Mouse (Mus musculus): ENCODE results near the gene Kif5a. TPM values are rescaled to one million over a fixed set of nuclear protein-coding genes. Genes with fewer than 3 reads are reported as not detected.

The Kif5a gene
- polyA plus RNA-seq, 1 experiment from 2014 or later, result 0.28 TPM

- H3K4me2 ChIP-seq (ENCODE audit: low read length), result no peak overlapping the region
- H3K4me3 ChIP-seq (replicated peaks; ENCODE audit: low read depth, low read length), result no peak overlapping the region
- no peaks in the 10 kb centered on the region for H3K27me3 ChIP-seq (ENCODE audit: insufficient read depth, low read length)
- H3K9me3 ChIP-seq (replicated peaks; ENCODE audit: low read length), result no peaks in the 10 kb centered on the region
- no peak for ATAC-seq (replicated peaks; ENCODE audit: low FRiP score, low read depth)
- no peak overlapping the region for H3K9ac ChIP-seq (ENCODE audit: low read depth, low read length)
- peaks cover 54% of the 10 kb centered on the region for H3K36me3 ChIP-seq (ENCODE audit: insufficient read depth, low read length)
- no peaks in the 10 kb centered on the region for H3K4me1 ChIP-seq (replicated peaks; ENCODE audit: insufficient read depth, low read length)
- 90% methylated on average over 11 of the region's 11 CpGs for WGBS
- no peak overlapping the region for H3K27ac ChIP-seq
- DNase-seq (ENCODE audit: low spot score), result no peak
- no peak for TF ChIP-seq CTCF (IDR thresholded peaks at IDR 0.05; ENCODE audit: low read depth)
Observed at GRCm38 (mm10) chr10:127274261-127275022, 11.3 kb upstream of the Kif5a start.

- Histone ChIP-seq H3K27me3 (ENCODE audit: insufficient read depth, low read length) (no peaks in the 10 kb centered on the region), H3K36me3 (ENCODE audit: insufficient read depth, low read length) (peaks cover 42% of the 10 kb centered on the region), H3K9ac (ENCODE audit: low read depth, low read length) (no peak overlapping the region), H3K27ac (no peak overlapping the region), H3K4me3 (replicated peaks; ENCODE audit: low read depth, low read length) (no peak overlapping the region), H3K9me3 (replicated peaks; ENCODE audit: low read length) (no peaks in the 10 kb centered on the region), H3K4me1 (replicated peaks; ENCODE audit: insufficient read depth, low read length) (peaks cover 2% of the 10 kb centered on the region; the same call in 1 of the 2 replicates), H3K4me2 (ENCODE audit: low read length) (no peak overlapping the region)
- WGBS, result 86% methylated on average over 5 of the region's 5 CpGs
- DNase-seq (ENCODE audit: low spot score) (no peak), ATAC-seq (replicated peaks; ENCODE audit: low FRiP score, low read depth) (no peak)
- TF ChIP-seq CTCF (IDR thresholded peaks at IDR 0.05; ENCODE audit: low read depth), result no peak
Observed at GRCm38 (mm10) chr10:127272371-127272770, 9.2 kb upstream of the Kif5a start.

DNA sequence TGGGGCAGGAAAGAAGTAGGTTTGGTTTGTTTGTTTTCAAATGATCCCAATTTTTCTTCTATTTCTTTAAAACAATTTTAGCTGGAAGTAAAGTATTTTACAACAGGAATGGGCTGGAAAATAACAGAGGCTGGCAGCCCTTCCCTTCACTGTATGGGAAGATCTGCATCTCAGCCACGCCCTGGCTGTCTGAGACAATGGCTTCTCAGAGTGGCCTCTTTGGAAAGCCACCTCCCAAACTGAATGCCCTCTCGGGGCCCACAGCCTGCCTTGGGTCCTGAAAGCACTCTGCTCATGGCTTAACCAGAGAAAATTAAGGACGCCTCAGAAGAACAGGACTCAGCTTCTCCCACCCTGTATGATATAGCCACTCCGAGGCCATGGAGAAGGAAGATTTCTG, 6.7 kb upstream of the Kif5a start:
- Histone ChIP-seq H3K4me2 (ENCODE audit: low read length) (no peak overlapping the region), H3K36me3 (ENCODE audit: insufficient read depth, low read length) (peaks cover 26% of the 10 kb centered on the region), H3K27me3 (ENCODE audit: insufficient read depth, low read length) (no peaks in the 10 kb centered on the region), H3K9ac (ENCODE audit: low read depth, low read length) (no peak overlapping the region), H3K27ac (no peak overlapping the region), H3K4me3 (replicated peaks; ENCODE audit: low read depth, low read length) (no peak overlapping the region), H3K9me3 (replicated peaks; ENCODE audit: low read length) (no peaks in the 10 kb centered on the region), H3K4me1 (replicated peaks; ENCODE audit: insufficient read depth, low read length) (peaks cover 6% of the 10 kb centered on the region)
- no peak for DNase-seq (ENCODE audit: low spot score)
- whole genome bisulfite sequencing, result 81% methylated on average over 4 of the region's 4 CpGs
- ATAC-seq (replicated peaks; ENCODE audit: low FRiP score, low read depth), result no peak
- no peak for TF ChIP-seq CTCF (IDR thresholded peaks at IDR 0.05; ENCODE audit: low read depth)

DNA sequence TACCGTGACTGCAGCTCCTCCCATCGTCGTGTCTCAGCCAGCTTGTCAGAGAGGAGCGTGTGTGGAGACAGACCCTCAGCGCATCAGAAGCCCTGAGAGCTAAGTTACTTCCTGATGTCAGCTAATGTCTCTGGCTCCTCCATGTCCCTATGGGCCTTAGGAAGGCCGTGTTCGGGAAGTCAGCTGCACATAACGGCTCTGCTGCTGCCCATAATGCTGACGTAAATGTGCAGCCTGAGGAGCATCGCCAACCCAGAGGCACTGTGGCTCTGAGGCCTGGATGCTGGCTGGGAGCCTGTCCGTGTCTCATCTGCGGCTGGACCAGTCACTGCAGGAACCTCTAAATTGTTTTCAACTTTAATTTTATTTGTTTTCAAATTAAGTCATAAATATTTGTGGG, 5.9 kb upstream of the Kif5a start:
- Histone ChIP-seq H3K27ac (no peak overlapping the region), H3K27me3 (ENCODE audit: insufficient read depth, low read length) (no peaks in the 10 kb centered on the region), H3K9ac (ENCODE audit: low read depth, low read length) (no peak overlapping the region), H3K9me3 (replicated peaks; ENCODE audit: low read length) (no peaks in the 10 kb centered on the region), H3K36me3 (ENCODE audit: insufficient read depth, low read length) (peaks cover 22% of the 10 kb centered on the region), H3K4me1 (replicated peaks; ENCODE audit: insufficient read depth, low read length) (peaks cover 6% of the 10 kb centered on the region), H3K4me2 (ENCODE audit: low read length) (no peak overlapping the region), H3K4me3 (replicated peaks; ENCODE audit: low read depth, low read length) (no peak overlapping the region; the same call in 1 of the 2 replicates)
- ATAC-seq (replicated peaks; ENCODE audit: low FRiP score, low read depth) (no peak), DNase-seq (ENCODE audit: low spot score) (no peak)
- no peak for TF ChIP-seq CTCF (IDR thresholded peaks at IDR 0.05; ENCODE audit: low read depth)
- 80% methylated on average over 12 of the region's 12 CpGs for WGBS

- H3K9me3 ChIP-seq (replicated peaks; ENCODE audit: low read length), result no peaks in the 10 kb centered on the region
- TF ChIP-seq CTCF (IDR thresholded peaks at IDR 0.05; ENCODE audit: low read depth), result no peak
- 75% methylated on average over 5 of the region's 5 CpGs for WGBS
- H3K9ac ChIP-seq (ENCODE audit: low read depth, low read length), result no peak overlapping the region
- DNase-seq (ENCODE audit: low spot score) (no peak), ATAC-seq (replicated peaks; ENCODE audit: low FRiP score, low read depth) (no peak)
- peaks cover 6% of the 10 kb centered on the region for H3K4me1 ChIP-seq (replicated peaks; ENCODE audit: insufficient read depth, low read length)
- H3K36me3 ChIP-seq (ENCODE audit: insufficient read depth, low read length), result peaks cover 21% of the 10 kb centered on the region
- no peak overlapping the region for H3K4me2 ChIP-seq (ENCODE audit: low read length)
- 0 out of 2 replicates have a peak, but pooled peaks cover 2% of the 10 kb centered on the region for H3K27me3 ChIP-seq (ENCODE audit: insufficient read depth, low read length)
- no peak overlapping the region for H3K27ac ChIP-seq
- H3K4me3 ChIP-seq (replicated peaks; ENCODE audit: low read depth, low read length), result no peak overlapping the region; the same call in 1 of the 2 replicates
Observed at GRCm38 (mm10) chr10:127268401-127268800, 5.3 kb upstream of the Kif5a start.

DNA sequence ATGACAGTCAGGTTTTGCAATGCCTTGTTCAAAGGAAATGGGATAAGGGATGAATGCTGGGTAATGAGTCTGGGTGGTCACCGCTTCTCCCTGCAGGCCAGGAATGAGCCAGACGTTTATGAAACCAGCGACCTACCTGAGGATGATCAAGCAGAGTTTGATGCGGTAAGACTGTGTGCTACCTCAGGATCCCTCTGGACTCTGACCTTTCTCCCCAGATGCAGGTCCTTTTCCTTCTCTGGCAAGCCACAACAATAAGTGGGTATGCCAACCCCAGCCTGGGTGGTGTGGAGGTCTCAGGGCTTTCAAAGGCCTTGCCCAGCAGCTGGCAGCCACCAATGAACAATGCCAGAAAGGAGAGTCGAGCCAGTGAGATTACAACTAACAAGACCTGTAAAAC, 4.2 kb upstream of the Kif5a start:
- WGBS, result 66% methylated on average over 5 of the region's 5 CpGs
- no peak for TF ChIP-seq CTCF (IDR thresholded peaks at IDR 0.05; ENCODE audit: low read depth)

More for the DNA sequence above, 4.2 kb upstream of the Kif5a start:
- H3K9ac ChIP-seq (ENCODE audit: low read depth, low read length), result peak overlapping the region; percentile 100
- 0 out of 2 replicates have a peak, but pooled peaks cover 6% of the 10 kb centered on the region for H3K27me3 ChIP-seq (ENCODE audit: insufficient read depth, low read length)
- DNase-seq (ENCODE audit: low spot score) (no peak), ATAC-seq (replicated peaks; ENCODE audit: low FRiP score, low read depth) (no peak)
- H3K4me3 ChIP-seq (replicated peaks; ENCODE audit: low read depth, low read length), result peak overlapping the region; percentile 100
- peaks cover 16% of the 10 kb centered on the region for H3K4me1 ChIP-seq (replicated peaks; ENCODE audit: insufficient read depth, low read length)
- no peak overlapping the region for H3K27ac ChIP-seq
- H3K9me3 ChIP-seq (replicated peaks; ENCODE audit: low read length), result no peaks in the 10 kb centered on the region
- H3K36me3 ChIP-seq (ENCODE audit: insufficient read depth, low read length), result peaks cover 16% of the 10 kb centered on the region
- H3K4me2 ChIP-seq (ENCODE audit: low read length), result peak overlapping the region; percentile 88
